Mouse (Mus musculus) spleen, adult 12 weeks (tissue): ENCODE results near the gene Lins1.

ENCODE experiments used
- DNase-seq: peaks from one replicate; pipeline ENCODE4 v3.0.0; 2022; ENCODE audit warnings: low spot score

Gene Lins1

DNA sequence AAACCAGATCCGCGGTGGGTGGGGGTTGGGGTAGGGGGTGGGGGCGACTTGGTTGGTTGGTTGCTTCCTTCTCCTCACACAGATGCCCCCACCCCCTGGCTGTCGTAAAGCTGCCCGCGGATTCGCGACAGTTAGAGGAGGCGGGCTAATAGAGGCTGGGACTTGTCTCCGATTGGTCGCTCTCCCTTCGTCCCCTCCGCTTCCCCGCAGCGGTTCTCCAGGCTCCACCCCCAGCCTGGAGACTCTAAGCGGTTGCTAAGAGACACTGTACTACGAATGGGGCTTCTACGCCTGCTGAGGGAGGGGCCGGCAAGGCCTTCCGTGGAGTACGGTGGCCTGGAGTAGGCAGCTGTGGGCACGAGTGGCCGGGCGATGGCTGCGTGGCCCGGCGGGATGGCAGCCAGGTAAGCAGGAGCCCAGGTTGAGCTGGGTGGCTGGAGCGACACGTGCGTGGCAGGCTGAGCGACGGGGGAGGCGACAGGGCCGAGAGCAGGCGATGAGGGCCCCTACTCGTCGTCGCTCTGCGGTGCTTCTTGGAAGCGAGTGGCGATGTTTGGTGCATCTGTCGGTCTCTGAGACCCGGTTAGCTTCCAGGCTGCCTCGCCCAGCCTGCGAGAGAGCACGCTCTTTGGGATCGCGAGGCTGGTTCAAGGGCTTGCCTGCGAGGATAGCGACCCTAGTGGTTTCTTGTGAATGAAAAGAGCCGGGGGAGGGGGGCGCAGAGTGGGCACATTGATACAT is at the start of gene Lins1:
Gene Lins1 (plus strand): TSS at position 270 of the 741 bp plus-strand sequence.
- DNase-seq = peak; percentile 93

GRCm38 (mm10) chr7:66645736-66646135 is 44.0 kb upstream of the Lins1 start:
- DNase-seq = no peak

- no peak for DNase-seq
These were observed 40.5 kb upstream of the Lins1 start for GRCm38 (mm10) chr7:66649181-66649580.

DNA sequence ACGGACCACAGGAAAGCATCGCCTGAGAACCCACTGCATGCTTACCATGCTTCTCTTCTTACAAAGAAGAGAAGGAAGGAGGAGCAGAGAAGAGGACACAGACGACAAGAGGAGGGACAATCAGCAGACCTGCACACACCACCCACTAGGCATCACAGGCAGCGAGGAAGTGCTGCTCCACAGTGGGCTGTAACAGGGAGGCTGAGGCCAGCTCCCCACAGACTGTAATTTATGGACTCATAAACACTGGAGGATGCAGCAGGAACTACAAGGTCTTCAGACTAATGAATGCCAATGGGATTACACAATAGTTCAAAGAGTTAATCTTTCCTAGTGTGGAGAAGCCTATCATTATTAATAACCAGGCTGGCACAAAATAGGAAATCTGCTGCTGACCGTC is 38.8 kb upstream of the Lins1 start:
- DNase-seq = no peak

DNA sequence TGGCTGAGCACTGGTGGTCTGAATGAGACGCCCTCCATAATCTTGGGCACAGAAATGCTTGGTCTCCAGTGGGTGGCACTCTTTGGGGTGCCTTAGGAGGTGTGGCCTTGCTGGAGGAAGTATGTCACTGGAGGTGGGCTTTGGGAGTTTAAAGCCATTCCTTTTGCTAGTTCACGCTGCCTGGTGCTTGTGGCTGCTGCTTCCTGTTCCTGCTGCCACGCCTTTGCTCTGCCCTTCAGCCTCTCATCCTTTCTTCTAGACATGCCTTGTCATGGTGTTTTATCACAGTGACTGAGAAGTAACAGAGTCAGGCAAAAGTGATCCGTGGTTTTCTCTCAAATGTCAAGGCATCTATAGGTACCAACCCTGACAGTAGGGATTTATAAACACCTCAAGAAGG is 37.5 kb upstream of the Lins1 start:
- DNase-seq = no peak

DNA sequence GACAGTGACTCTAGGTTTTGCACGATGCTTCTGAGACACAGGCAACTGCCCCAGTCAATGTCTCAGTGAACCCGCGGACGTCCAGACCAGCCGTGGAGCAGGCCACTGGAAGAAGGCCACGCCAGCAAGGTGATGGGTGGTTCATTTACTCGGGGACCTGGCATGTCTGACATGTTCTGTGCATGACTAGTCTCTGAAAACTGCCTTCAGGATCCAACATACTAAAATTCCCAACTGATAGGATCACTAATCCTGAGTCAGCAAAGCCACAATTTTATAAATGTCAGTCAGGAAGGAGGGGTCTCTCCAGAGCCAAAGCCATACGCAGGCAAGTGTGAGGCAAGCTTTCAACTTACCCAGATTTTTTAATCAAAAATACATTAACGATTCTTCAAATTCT is 36.1 kb upstream of the Lins1 start:
- DNase-seq = no peak

DNA sequence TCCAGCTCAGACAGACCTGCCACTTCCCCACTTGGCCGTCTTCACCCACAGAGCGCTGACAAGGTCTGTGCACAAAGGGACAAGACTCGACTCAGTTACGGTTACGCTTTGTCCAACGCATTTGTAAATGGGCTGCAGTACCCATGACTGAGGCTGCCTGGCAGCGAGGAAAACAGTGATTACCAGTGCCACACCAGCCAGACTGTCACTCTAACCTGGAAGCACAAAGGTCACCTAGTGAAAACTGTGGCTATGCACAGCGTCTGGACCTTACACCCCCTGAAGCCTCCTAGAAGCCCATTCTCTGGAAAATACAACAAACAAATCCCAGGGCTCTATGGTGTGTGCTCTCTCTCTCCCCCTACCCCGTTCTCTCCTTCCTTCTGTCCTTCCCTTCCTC is 34.2 kb upstream of the Lins1 start:
- DNase-seq = no peak

DNA sequence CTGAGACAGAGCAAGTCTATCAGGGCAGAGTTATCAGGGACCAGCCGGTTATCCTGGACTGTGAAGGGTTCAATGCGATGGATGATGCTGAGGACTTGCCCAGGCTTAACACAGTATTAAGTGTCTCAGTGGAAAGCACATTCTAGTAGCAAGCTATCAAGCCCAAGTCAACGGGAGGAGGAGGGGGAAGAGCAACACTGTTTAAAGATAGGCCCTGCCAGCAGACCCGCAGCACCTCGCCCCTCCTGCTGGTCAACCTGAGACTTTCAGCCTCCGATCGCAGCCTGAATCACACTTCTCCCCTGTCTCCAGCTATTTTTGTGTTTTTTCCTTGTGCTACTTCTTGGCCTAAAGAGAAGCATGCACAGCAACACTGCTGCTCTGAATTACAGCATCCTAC is 29.4 kb upstream of the Lins1 start:
- no peak for DNase-seq

DNA sequence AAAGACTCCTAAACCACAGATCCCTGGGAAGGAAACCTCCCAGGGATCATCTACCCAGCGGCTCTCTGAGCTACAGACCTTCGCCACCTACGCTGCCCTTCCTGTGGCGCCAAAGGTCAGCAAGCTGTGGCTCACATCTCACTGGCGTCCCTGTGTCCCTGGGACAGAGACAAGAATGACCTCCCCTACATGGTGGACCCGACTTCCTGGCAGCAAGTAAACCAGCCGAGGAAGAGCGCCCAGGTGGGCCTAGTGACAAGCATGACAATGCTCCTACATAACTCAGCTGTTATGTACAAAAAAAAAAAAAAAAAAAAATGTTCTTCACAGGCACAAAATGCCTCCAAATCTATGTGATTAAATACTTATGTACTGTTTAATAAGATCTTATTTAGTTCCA is 28.7 kb upstream of the Lins1 start:
- no peak for DNase-seq

DNA sequence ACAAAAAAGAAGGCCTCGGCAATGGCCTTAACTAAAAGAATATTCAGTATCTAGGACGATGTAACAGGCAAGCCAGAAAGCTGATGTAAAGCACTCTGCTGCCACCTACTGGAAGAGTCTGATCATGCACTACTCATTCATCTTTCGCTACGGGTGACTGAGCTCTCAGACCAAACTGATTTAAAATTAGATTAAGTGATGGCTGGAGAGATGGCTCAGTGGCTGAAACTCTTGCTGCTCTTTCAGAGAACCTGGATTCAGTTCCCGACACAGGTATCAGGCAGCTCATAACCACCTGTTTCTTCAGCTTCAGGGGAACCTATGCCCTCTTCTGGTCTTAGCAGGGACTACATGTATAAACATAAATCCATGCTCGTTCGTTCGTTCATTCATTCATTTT is 28.1 kb upstream of the Lins1 start:
- peak; percentile 63 for DNase-seq

- DNase-seq = no peak
These were observed 26.1 kb upstream of the Lins1 start for GRCm38 (mm10) chr7:66663548-66663947.

DNA sequence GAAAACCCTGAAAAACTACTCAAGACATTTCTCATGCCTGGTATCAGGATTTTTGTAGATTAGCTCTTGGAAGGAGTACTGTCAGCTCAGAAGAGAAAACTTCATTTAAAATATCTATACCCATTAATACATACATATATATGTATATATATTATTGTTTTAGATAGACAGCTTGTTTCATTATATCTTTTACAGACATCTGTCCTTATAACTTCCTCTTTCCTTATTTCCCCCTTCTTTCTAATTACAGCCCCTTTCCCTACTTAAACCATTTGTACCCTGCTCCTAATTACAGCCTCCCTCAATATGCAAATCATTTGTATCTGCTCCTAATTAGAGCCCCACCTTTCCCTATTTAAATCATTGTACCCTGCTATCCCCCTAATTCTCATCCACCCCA is 22.6 kb upstream of the Lins1 start:
- DNase-seq = no peak

DNA sequence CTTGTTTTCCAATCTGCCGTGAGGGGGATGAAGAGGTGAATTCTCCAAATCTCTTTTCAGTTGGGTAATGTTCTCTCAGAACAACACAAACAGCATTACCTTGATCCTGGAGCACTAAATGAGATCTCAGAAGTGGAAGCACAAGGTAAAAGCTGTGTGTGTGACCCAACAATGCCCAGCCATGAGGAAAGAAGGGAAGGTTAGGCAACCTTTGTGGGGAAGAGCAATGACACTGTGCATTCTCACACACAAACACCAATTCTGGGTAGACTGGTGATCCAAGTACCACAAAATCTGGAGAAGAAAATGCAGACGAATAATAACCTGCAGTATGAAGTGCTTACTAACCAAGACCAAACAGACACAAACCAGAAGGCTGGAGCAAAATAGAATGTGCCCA is 13.9 kb upstream of the Lins1 start:
- no peak for DNase-seq

DNA sequence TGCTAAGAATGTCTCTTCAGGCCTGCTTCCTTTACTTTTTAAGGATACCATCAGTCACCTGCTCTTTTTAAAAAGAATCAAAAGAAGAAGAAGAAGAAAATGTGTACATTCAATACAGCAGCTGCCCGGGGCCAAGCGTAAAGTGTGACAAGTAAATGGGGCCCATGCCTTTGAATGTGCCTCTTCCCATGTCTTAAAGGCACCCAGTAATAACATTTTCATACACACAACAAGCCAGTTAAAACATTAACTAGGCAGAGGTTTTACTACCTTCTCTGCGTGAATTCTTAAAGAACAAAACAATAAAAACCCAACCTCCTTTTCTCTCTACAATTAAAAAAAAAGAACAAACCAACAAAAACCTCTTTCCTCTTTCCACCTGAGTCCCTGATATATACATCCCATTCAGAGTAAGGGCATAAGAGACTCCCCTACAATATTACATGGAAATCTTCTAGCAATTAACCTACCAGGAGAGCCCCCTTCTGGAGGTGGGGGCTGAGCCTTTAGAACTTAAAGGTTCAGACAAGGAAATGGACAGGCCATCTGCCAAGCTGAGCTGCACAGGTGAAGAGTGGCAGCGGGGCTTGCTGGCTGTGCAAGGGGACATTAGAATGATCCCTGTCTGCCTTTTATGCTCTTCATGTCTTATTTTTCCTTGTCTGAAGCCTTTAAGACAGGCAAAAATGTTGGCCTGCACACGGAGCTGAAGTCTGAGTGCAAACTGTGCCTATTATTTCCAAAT is 7.4 kb upstream of the Lins1 start:
- DNase-seq = no peak

- no peak for DNase-seq
These were observed 968 bp upstream of the Lins1 start for GRCm38 (mm10) chr7:66688721-66689120.

DNA sequence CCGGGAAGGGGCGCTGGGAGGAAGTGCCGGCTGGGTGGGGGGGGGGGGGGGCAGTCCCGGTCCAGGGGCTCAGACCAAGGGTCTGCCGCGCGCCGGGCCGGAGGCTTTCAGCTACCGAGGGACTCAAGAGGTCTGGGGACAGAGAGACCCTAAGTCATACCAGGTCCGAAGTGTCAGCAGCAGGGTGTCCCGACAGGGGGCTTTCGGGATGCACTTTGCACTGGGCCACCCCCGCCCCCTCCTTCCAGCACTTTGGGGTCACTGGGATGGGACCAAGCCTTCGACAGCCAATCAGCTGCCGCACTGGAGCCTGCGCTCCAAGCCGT is 432 bp upstream of the Lins1 start, which contains the start of gene Asb7:
Gene Asb7 (minus strand): TSS at position 303 of the 326 bp plus-strand sequence.
- DNase-seq = no peak

DNA sequence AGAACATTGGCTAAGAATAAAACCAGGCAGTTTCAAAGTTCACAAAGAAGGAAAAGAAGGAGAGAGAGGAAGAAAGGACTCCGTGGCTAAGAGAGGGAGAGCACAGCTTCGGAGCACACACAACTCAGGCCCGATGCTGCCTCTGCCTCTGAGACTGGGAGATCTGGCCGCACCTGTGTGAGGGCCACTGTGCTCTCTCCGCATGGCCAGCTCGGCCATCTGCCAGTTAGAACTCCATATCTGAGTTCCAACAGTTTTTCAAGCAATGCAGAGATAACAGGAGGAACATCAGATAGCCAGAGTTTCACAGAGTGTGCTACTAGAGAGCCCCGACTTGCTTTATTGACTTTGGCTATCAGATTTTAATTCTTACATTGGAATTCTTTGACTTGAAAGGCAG is 4.8 kb downstream of the Lins1 start:
- no peak for DNase-seq

GRCm38 (mm10) chr7:66702721-66703120 is 13.0 kb downstream of the Lins1 start:
- no peak for DNase-seq

GRCm38 (mm10) chr7:66704631-66705030 is 14.9 kb downstream of the Lins1 start:
- DNase-seq = no peak

GRCm38 (mm10) chr7:66711166-66711565 is 21.5 kb downstream of the Lins1 start:
- DNase-seq = no peak

DNA sequence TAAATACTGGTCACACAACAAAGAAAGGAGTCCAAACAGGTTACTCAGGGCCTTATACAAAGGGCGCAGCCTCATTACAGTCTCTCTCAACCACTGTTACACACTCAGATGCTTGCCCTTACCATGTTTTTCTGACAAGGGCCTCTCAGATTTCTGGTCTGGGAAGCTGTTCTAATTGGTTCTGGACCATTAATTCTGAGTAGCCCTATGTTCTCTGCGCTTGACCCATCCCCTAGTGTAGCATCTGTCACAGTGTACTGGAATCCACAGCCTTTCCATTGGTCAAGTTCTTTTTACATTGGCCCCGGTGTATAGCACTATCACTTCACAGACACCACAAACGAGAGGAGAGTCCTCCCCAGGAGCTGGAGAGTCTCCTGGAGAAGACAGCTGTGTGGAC is 34.8 kb downstream of the Lins1 start:
- no peak for DNase-seq

DNA sequence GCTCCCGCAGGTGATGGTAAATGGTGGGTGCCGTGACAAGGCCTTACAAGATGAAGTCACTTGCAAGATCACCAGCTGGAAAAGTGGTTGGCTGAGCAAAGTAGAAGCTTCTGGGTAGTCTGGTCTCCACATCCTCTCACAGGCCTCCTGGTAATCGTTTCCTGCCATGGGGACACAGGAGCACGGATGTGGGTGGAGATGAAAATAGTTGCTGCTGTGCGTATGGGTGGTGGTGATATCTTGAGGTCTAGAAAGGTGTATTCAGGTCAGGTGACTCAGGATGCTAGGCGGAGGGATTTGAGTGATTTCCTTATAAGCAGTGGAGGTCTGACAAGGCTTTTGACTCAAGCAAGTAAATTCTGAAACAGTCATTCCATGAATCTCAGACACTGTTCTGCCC is 35.3 kb downstream of the Lins1 start:
- no peak for DNase-seq

DNA sequence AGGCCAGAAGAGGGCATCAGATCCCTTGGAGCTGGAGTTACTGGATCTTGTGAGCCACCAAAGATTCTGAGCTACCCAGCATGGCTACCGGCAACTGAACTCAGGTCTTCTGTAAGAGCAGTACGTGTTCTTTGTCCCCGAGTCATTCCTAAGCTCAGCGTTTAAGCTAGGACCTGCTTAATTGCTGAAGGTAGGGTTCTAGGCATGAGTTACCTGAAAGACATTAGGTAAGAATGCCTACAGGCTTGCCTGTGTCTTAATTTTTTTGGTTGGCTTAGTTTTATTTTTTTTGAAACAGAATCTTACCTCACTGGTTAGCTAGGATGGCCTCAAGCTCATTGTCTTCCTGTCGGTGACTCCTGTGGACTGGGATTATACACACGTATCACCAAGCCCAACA is 38.4 kb downstream of the Lins1 start:
- DNase-seq = no peak

- DNase-seq = no peak
These were observed 39.5 kb downstream of the Lins1 start for GRCm38 (mm10) chr7:66729232-66729631.
